Mouse (Mus musculus): ENCODE results near the gene Ankrd39. TPM values are rescaled to one million over a fixed set of nuclear protein-coding genes. Genes with fewer than 3 reads are reported as not detected.

Gene Ankrd39
- total RNA-seq, 2 experiments from 2014 or later = 13.4 to 13.7 TPM

DNA sequence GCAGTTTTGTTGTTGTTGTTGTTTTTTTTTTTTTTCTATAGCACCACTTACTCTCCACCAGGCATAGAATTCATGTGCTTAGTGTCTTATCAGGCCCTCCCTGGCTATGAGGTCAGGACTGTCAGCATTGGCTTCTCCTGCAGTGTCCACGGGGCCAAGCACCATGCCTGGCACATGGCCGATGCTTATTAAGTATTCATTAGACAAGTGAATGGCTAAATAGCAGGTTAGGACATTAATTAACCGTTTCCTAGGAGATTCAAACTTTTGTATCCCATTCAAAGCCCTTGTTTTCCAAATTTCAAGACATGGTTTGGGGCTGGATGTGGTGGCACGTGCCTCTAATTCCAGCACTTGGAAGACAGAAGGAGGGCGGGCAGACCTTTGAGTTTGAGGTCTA is 34.0 kb upstream of the Ankrd39 start:
- H3K27ac ChIP-seq = no peak overlapping the region
- H3K4me3 ChIP-seq = no peak overlapping the region
- DNase-seq (ENCODE audit: low spot score in 2 of 2) = no peak
- no peak for TF ChIP-seq CTCF (conservative IDR thresholded peaks at IDR 0.05)

- Histone ChIP-seq H3K4me3 (peak overlapping the region; percentile 21; the same call in 1 of the 2 replicates), H3K27ac (peak overlapping the region; percentile 60)
- no peak for TF ChIP-seq CTCF (conservative IDR thresholded peaks at IDR 0.05)
- DNase-seq (ENCODE audit: low spot score in 2 of 2) = peak; percentile 43 to 57
These were observed 33.4 kb upstream of the Ankrd39 start for GRCm38 (mm10) chr1:36580384-36581207.

- TF ChIP-seq CTCF (conservative IDR thresholded peaks at IDR 0.05) = no peak
- Histone ChIP-seq H3K4me3 (peak overlapping the region; percentile 21; the same call in 1 of the 2 replicates), H3K27ac (peak overlapping the region; percentile 60)
- DNase-seq (ENCODE audit: low spot score in 2 of 2) = no peak
These were observed 32.7 kb upstream of the Ankrd39 start for GRCm38 (mm10) chr1:36579974-36580383.

- Histone ChIP-seq H3K27ac (no peak overlapping the region), H3K4me3 (no peak overlapping the region)
- no peak for DNase-seq (ENCODE audit: low spot score in 2 of 2)
- TF ChIP-seq CTCF (conservative IDR thresholded peaks at IDR 0.05) = no peak
These were observed 29.9 kb upstream of the Ankrd39 start for GRCm38 (mm10) chr1:36576991-36577675.

GRCm38 (mm10) chr1:36575347-36575746 is 28.1 kb upstream of the Ankrd39 start:
- H3K4me3 ChIP-seq = no peak overlapping the region
- no peak for TF ChIP-seq CTCF (conservative IDR thresholded peaks at IDR 0.05)
- H3K27ac ChIP-seq = no peak overlapping the region
- no peak for DNase-seq (ENCODE audit: low spot score in 2 of 2)

GRCm38 (mm10) chr1:36574196-36574955 is 27.1 kb upstream of the Ankrd39 start:
- no peak for TF ChIP-seq CTCF (conservative IDR thresholded peaks at IDR 0.05)
- DNase-seq (ENCODE audit: low spot score in 2 of 2) = no peak
- Histone ChIP-seq H3K4me3 (no peak overlapping the region), H3K27ac (no peak overlapping the region)

DNA sequence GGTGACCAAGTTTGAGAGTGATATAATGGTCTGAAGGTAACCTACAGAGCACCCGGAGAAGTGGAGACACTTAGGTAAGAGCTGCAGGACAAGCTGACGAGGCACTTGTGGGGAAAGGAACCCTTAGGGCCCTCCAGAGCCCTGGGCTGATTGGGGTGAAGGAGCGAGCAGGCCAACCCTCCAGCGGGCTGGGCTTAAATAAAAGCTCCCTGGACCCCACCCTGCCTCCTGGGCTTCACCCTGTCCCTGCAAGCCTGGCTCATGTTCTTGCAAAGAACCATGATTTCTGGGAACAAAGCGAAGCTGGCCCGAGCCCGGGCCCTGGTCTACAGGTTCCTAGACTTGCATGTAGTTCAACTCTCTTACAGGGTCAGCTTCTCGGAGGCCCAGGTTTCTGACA is 26.3 kb upstream of the Ankrd39 start:
- TF ChIP-seq CTCF (conservative IDR thresholded peaks at IDR 0.05) = no peak
- DNase-seq (ENCODE audit: low spot score in 2 of 2) = no peak
- no peak overlapping the region for H3K4me3 ChIP-seq

GRCm38 (mm10) chr1:36572709-36573108 is 25.5 kb upstream of the Ankrd39 start:
- DNase-seq (ENCODE audit: low spot score in 2 of 2) = no peak
- Histone ChIP-seq H3K27ac (no peak overlapping the region), H3K4me3 (no peak overlapping the region)
- no peak for TF ChIP-seq CTCF (conservative IDR thresholded peaks at IDR 0.05)

More for the DNA sequence above, 26.3 kb upstream of the Ankrd39 start:
- H3K27ac ChIP-seq = 0 out of 2 replicates have a peak overlapping the region, but pooled peaks have one; percentile 7

- no peak overlapping the region for H3K4me3 ChIP-seq
- TF ChIP-seq CTCF (conservative IDR thresholded peaks at IDR 0.05) = no peak
- no peak overlapping the region for H3K27ac ChIP-seq
- DNase-seq (ENCODE audit: low spot score in 2 of 2) = no peak
These were observed 25.0 kb upstream of the Ankrd39 start for GRCm38 (mm10) chr1:36572140-36572700.

GRCm38 (mm10) chr1:36571627-36572026 is 24.4 kb upstream of the Ankrd39 start:
- no peak overlapping the region for H3K27ac ChIP-seq
- no peak for TF ChIP-seq CTCF (conservative IDR thresholded peaks at IDR 0.05)
- DNase-seq (ENCODE audit: low spot score in 2 of 2) = no peak
- no peak overlapping the region for H3K4me3 ChIP-seq

- H3K27ac ChIP-seq = no peak overlapping the region
- no peak overlapping the region for H3K4me3 ChIP-seq
- TF ChIP-seq CTCF (conservative IDR thresholded peaks at IDR 0.05) = no peak
- DNase-seq (ENCODE audit: low spot score in 2 of 2) = no peak
These were observed 23.1 kb upstream of the Ankrd39 start for GRCm38 (mm10) chr1:36570320-36570719.

GRCm38 (mm10) chr1:36569694-36570276 is 22.5 kb upstream of the Ankrd39 start:
- no peak overlapping the region for H3K27ac ChIP-seq
- no peak for TF ChIP-seq CTCF (conservative IDR thresholded peaks at IDR 0.05)
- no peak overlapping the region for H3K4me3 ChIP-seq
- DNase-seq (ENCODE audit: low spot score in 2 of 2) = no peak

Measured in layer of hippocampus, adult 2 months (tissue).